Mouse (Mus musculus) intestine, embryonic 14.5 days (tissue): ENCODE measurements around the gene Klc2. TPM values are rescaled to one million over a fixed set of nuclear protein-coding genes. Genes with fewer than 3 reads are reported as not detected.
A peak's percentile ranks its signal among the peaks of the same experiment; 100 is the strongest.

Experiments used
- ATAC-seq: fragments of 200-750 bp; cut with Nextera tagmentation; replicated peaks from 2 replicates; pipeline ENCODE4 v1.8.0; 2017; ENCODE audit warnings: low read depth, moderate number of reproducible peaks, moderate TSS enrichment, moderate library complexity; ENCODE audit not compliant: low FRiP score, low TSS enrichment
- DNase-seq: peaks from one replicate; pipeline ENCODE4 v3.0.0-alpha.2; 2018; ENCODE audit warnings: low spot score
- H3K27ac ChIP-seq: fragments of 300-500 bp; sonication (generic); 2 replicates; pipeline ENCODE4 v1.5.1; 2014; ENCODE audit warnings: low read depth, mild to moderate bottlenecking, control low read depth
- H3K27me3 ChIP-seq: fragments of 300-500 bp; sonication (generic); replicated peaks from 2 replicates; pipeline ENCODE4 v1.6.1; 2014; ENCODE audit warnings: low read length, control low read depth; ENCODE audit not compliant: control insufficient read depth, insufficient read depth
- H3K36me3 ChIP-seq: fragments of 300-500 bp; sonication (generic); 2 replicates; pipeline ENCODE4 v1.6.1; 2014; ENCODE audit warnings: low read length, control low read depth; ENCODE audit not compliant: control insufficient read depth, insufficient read depth
- H3K4me1 ChIP-seq: fragments of 300-500 bp; sonication (generic); replicated peaks from 2 replicates; pipeline ENCODE4 v1.6.1; 2014; ENCODE audit warnings: low read length, control low read depth, mixed read lengths; ENCODE audit not compliant: control insufficient read depth, insufficient read depth
- H3K4me2 ChIP-seq: fragments of 300-500 bp; sonication (generic); 2 replicates; pipeline ENCODE4 v1.6.1; 2014; ENCODE audit warnings: low read length
- H3K4me3 ChIP-seq: fragments of 300-500 bp; sonication (generic); 2 replicates; pipeline ENCODE4 v1.5.1; 2014; ENCODE audit warnings: low read depth, low read length, control low read depth, mixed read lengths
- H3K9ac ChIP-seq: fragments of 300-500 bp; sonication (generic); 2 replicates; pipeline ENCODE4 v1.6.1; 2014; ENCODE audit warnings: mild to moderate bottlenecking, low read length
- H3K9me3 ChIP-seq: fragments of 300-500 bp; sonication (generic); 2 replicates; pipeline ENCODE4 v1.6.1; 2016; ENCODE audit warnings: low read length, control low read depth; ENCODE audit not compliant: control insufficient read depth
- WGBS: fragments of 180-500 bp; shearing (Covaris S2); extraction: QIAGEN DNeasy Blood & Tissue Kit; methylation state at CpG from one replicate; pipeline ENCODE4 v1.1.7; 2014; 5-methylcytosine and 5-hydroxymethylcytosine counted together
- polyA plus RNA-seq: library from polyadenylated mRNA; unstranded; fragments of >200 nt; fragmentation: Nextera tagmentation; extraction: Ambion mirVana; gene quantifications from 2 replicates; pipeline ENCODE4 v1.2.1, GENCODE M21; 2014

The Klc2 gene
- polyA plus RNA-seq, 1 experiment from 2014 or later = 19.0 TPM

GRCm38 (mm10) chr19:5139640-5140039 is 21.3 kb upstream of the Klc2 start:
- DNase-seq (peak; percentile 80), ATAC-seq (no peak)
- H3K36me3 ChIP-seq = peaks cover 50% of the 10 kb centered on the region
- H3K4me3 ChIP-seq = no peak overlapping the region
- no peak overlapping the region for H3K27ac ChIP-seq
- no peaks in the 10 kb centered on the region for H3K4me1 ChIP-seq
- H3K9me3 ChIP-seq = no peaks in the 10 kb centered on the region
- H3K27me3 ChIP-seq = no peaks in the 10 kb centered on the region
- H3K4me2 ChIP-seq = no peak overlapping the region
- WGBS = 2% methylated on average over 2 of the region's 2 CpGs
- H3K9ac ChIP-seq = no peak overlapping the region

DNA sequence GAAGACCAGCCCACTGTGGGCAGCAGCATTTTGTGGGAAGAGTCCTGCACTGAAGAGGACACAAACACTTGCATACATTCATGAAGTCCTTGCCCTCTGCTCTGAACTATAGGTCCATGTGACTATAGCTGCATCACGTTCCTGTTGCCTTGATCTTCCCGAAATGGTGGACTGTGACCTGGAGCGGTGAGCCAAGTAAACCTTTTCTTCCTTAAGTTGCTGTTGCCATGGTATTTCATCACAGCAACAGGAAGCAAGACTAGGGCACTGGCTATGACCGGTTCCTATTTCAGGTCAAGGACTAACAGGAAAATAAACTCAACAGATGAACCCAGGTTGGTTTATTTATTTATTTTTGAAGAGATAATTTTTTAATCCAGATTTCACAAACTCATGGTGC is 12.9 kb upstream of the Klc2 start:
- Histone ChIP-seq H3K4me1 (no peaks in the 10 kb centered on the region), H3K36me3 (peaks cover 28% of the 10 kb centered on the region), H3K4me2 (no peak overlapping the region), H3K9me3 (no peaks in the 10 kb centered on the region), H3K4me3 (no peak overlapping the region), H3K9ac (no peak overlapping the region), H3K27ac (no peak overlapping the region), H3K27me3 (no peaks in the 10 kb centered on the region)
- WGBS = 73% methylated on average over 4 of the region's 4 CpGs
- DNase-seq (no peak), ATAC-seq (no peak)

GRCm38 (mm10) chr19:5129770-5130169 is 11.4 kb upstream of the Klc2 start:
- DNase-seq (no peak), ATAC-seq (no peak)
- Histone ChIP-seq H3K9me3 (no peaks in the 10 kb centered on the region), H3K27ac (no peak overlapping the region), H3K4me1 (no peaks in the 10 kb centered on the region), H3K9ac (no peak overlapping the region), H3K27me3 (no peaks in the 10 kb centered on the region), H3K4me3 (no peak overlapping the region), H3K4me2 (no peak overlapping the region), H3K36me3 (peaks cover 14% of the 10 kb centered on the region; the same call in 1 of the 2 replicates)
- 43% methylated on average over 1 of the region's 1 CpGs for WGBS

GRCm38 (mm10) chr19:5124055-5124614 is 5.8 kb upstream of the Klc2 start:
- WGBS = 67% methylated on average over 7 of the region's 7 CpGs
- Histone ChIP-seq H3K4me2 (no peak overlapping the region), H3K27me3 (no peaks in the 10 kb centered on the region), H3K36me3 (no peaks in the 10 kb centered on the region), H3K9ac (no peak overlapping the region), H3K4me3 (no peak overlapping the region), H3K4me1 (no peaks in the 10 kb centered on the region), H3K9me3 (no peaks in the 10 kb centered on the region), H3K27ac (no peak overlapping the region)
- no peak for DNase-seq
- no peak for ATAC-seq

- Histone ChIP-seq H3K27me3 (no peaks in the 10 kb centered on the region), H3K4me3 (no peak overlapping the region), H3K4me1 (0 out of 2 replicates have a peak, but pooled peaks cover 5% of the 10 kb centered on the region), H3K4me2 (no peak overlapping the region), H3K9me3 (no peaks in the 10 kb centered on the region), H3K36me3 (no peaks in the 10 kb centered on the region), H3K9ac (no peak overlapping the region), H3K27ac (no peak overlapping the region)
- DNase-seq = no peak
- WGBS = 85% methylated on average over 3 of the region's 3 CpGs
- ATAC-seq = no peak
These were observed 4.9 kb upstream of the Klc2 start for GRCm38 (mm10) chr19:5123241-5123640.

GRCm38 (mm10) chr19:5122492-5122891 is 4.1 kb upstream of the Klc2 start:
- H3K4me3 ChIP-seq = no peak overlapping the region
- H3K4me1 ChIP-seq = 0 out of 2 replicates have a peak, but pooled peaks cover 5% of the 10 kb centered on the region
- 78% methylated on average over 10 of the region's 10 CpGs for WGBS
- H3K27me3 ChIP-seq = no peaks in the 10 kb centered on the region
- H3K4me2 ChIP-seq = no peak overlapping the region
- ATAC-seq (no peak), DNase-seq (no peak)
- H3K9ac ChIP-seq = no peak overlapping the region
- H3K36me3 ChIP-seq = no peaks in the 10 kb centered on the region
- H3K9me3 ChIP-seq = no peaks in the 10 kb centered on the region
- H3K27ac ChIP-seq = no peak overlapping the region

GRCm38 (mm10) chr19:5117494-5118383 is 621 bp downstream of the Klc2 start:
- Histone ChIP-seq H3K27ac (peak overlapping the region; percentile 84), H3K9ac (peak overlapping the region; percentile 68), H3K4me1 (peaks cover 11% of the 10 kb centered on the region; the same call in 1 of the 2 replicates), H3K4me3 (peak overlapping the region; percentile 86), H3K27me3 (no peaks in the 10 kb centered on the region), H3K9me3 (no peaks in the 10 kb centered on the region), H3K36me3 (peaks cover 12% of the 10 kb centered on the region; the same call in 1 of the 2 replicates), H3K4me2 (peak overlapping the region; percentile 84)
- peak; percentile 90 for ATAC-seq
- peak; percentile 97 for DNase-seq
- under 1% methylated on average over 77 of the region's 83 CpGs for WGBS

DNA sequence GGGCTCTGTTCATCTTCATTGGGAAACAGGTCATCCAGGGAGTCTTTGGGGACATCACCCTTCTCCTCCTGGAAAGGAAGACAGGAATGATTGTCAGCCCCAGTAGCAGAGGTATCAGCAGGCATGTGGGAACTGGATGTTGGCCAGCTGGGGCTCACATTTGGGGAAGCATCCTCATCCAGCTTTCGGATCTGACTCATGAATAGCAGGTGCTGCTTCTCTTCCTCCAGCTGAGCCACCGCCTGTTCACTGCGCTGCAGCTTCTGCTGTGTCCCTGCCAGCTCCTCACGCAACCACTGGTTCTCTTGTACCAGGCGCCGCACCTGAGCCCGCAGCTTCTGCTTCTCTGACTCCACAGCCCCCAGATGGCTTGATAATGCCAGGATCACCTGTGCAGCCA is 4.6 kb downstream of the Klc2 start:
- no peak overlapping the region for H3K4me3 ChIP-seq
- H3K27ac ChIP-seq = no peak overlapping the region
- DNase-seq = no peak
- H3K4me2 ChIP-seq = no peak overlapping the region
- 95% methylated on average over 7 of the region's 7 CpGs for WGBS
- peaks cover 49% of the 10 kb centered on the region for H3K36me3 ChIP-seq
- no peaks in the 10 kb centered on the region for H3K27me3 ChIP-seq
- no peak for ATAC-seq
- peaks cover 10% of the 10 kb centered on the region for H3K4me1 ChIP-seq
- H3K9ac ChIP-seq = no peak overlapping the region
- H3K9me3 ChIP-seq = no peaks in the 10 kb centered on the region
